Comparison of ENCODE assay signal across 8 mouse cellular contexts in the genomic region with DNA sequence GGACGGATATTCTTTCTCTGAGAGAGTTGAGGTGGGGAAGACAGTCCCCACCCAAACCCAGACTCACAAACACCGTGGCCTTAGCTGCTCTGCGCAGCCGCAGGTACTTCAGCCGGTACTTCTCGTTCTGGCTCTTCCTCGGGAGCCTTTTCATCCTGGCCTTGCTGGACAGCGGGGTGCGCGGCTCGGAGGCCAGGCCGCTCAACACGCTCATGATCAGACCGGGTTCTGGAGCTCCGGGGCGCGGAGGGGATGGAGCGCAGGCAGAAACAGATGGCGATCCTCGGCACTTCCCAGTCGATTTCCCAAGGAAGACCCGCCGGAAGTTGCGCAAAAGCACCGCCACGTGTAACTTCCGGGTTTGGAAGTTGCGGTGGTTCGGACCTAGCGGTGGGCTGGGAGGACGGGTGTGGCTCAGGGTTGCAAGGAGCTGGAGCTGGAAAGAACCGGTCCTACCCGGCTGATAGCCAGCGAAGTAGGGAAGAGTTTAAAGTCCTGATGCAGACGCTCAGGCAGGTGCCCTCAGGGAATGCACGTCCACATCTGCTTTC. TPM values are rescaled to one million over a fixed set of nuclear protein-coding genes. Genes with fewer than 3 reads are reported as not detected.
DNase-seq lines count a peak whose midpoint lies in the region; ATAC-seq and TF ChIP-seq lines count a peak whose summit lies in the region.

A gene (minus strand): TSS at position 382 of the 551 bp plus-strand sequence.

- no peaks in the 10 kb centered on the region for H3K27me3 ChIP-seq in CH12.LX (replicated peaks)
- no peaks in the 10 kb centered on the region for H3K27me3 ChIP-seq in forebrain, embryonic 12.5 days
- no peaks in the 10 kb centered on the region for H3K27me3 ChIP-seq in heart, postnatal 0 days (ENCODE audit: control insufficient read depth, insufficient read depth, low read length)
- no peaks in the 10 kb centered on the region for H3K27me3 ChIP-seq in liver, embryonic 16.5 days (ENCODE audit: control insufficient read depth, insufficient read depth, low read depth, low read length)
- peaks cover 3% of the 10 kb centered on the region; the same call in 1 of the 2 replicates for H3K27me3 ChIP-seq in neural tube, embryonic 13.5 days

- peak within 1 kb of the TSS; percentile 73; the same call in 1 of the 2 replicates for H3K4me2 ChIP-seq in CH12.LX (ENCODE audit: insufficient read depth, low read depth, poor library complexity, severe bottlenecking)
- peak within 1 kb of the TSS; percentile 69 for H3K4me2 ChIP-seq in forebrain, embryonic 12.5 days
- peak within 1 kb of the TSS; percentile 74 for H3K4me2 ChIP-seq in heart, postnatal 0 days (ENCODE audit: low read depth, low read length)
- peak within 1 kb of the TSS; percentile 65 for H3K4me2 ChIP-seq in liver, embryonic 16.5 days (ENCODE audit: low read depth, low read length)
- H3K4me2 ChIP-seq in neural tube, embryonic 13.5 days: peak within 1 kb of the TSS; percentile 86

- peak within 1 kb of the TSS; percentile 70 for H3K27ac ChIP-seq in CH12.LX (ENCODE audit: insufficient read depth, low read depth)
- peak within 1 kb of the TSS; percentile 65 for H3K27ac ChIP-seq in forebrain, embryonic 12.5 days
- H3K27ac ChIP-seq in heart, postnatal 0 days (ENCODE audit: low read depth): peak within 1 kb of the TSS; percentile 80
- peak within 1 kb of the TSS; percentile 76 for H3K27ac ChIP-seq in liver, embryonic 16.5 days (ENCODE audit: low read length)
- peak within 1 kb of the TSS; percentile 64 for H3K27ac ChIP-seq in neural tube, embryonic 13.5 days (replicated peaks)

- peaks cover 13% of the 10 kb centered on the region; the same call in 1 of the 2 replicates for H3K79me2 ChIP-seq in CH12.LX (replicated peaks; ENCODE audit: control insufficient read depth, extremely low read depth, insufficient read depth, poor library complexity, severe bottlenecking)

- no peak for TF ChIP-seq EP300 in CH12.LX (IDR thresholded peaks at IDR 0.05; ENCODE audit: low read length)
- 0 out of 2 replicates have a peak, but pooled peaks have one; percentile 42 for TF ChIP-seq EP300 in heart, postnatal 0 days (IDR thresholded peaks at IDR 0.05; ENCODE audit: low read depth)

- peak; percentile 87 for TF ChIP-seq POLR2A in CH12.LX (IDR thresholded peaks at IDR 0.05; ENCODE audit: low read depth, low read length)

- H3K9me3 ChIP-seq in CH12.LX (replicated peaks; ENCODE audit: low read length): no peaks in the 10 kb centered on the region
- no peaks in the 10 kb centered on the region for H3K9me3 ChIP-seq in forebrain, embryonic 12.5 days
- H3K9me3 ChIP-seq in heart, postnatal 0 days (replicated peaks; ENCODE audit: control insufficient read depth, low read length): no peaks in the 10 kb centered on the region
- no peaks in the 10 kb centered on the region for H3K9me3 ChIP-seq in liver, embryonic 16.5 days (replicated peaks; ENCODE audit: control insufficient read depth, low read length)
- H3K9me3 ChIP-seq in neural tube, embryonic 13.5 days: no peaks in the 10 kb centered on the region

- peaks cover 23 to 30% of the 10 kb centered on the region in 2 experiments for H3K36me3 ChIP-seq in CH12.LX (replicated peaks in 1 of 2; ENCODE audit: control insufficient read depth in 1 of 2, insufficient read depth in 1 of 2, low read length in 1 of 2)
- H3K36me3 ChIP-seq in forebrain, embryonic 12.5 days (replicated peaks): peaks cover 23% of the 10 kb centered on the region
- peaks cover 28% of the 10 kb centered on the region for H3K36me3 ChIP-seq in heart, postnatal 0 days (replicated peaks; ENCODE audit: control insufficient read depth, insufficient read depth, low read length)
- H3K36me3 ChIP-seq in liver, embryonic 16.5 days (ENCODE audit: control insufficient read depth, insufficient read depth): peaks cover 12% of the 10 kb centered on the region
- peaks cover 25% of the 10 kb centered on the region for H3K36me3 ChIP-seq in neural tube, embryonic 13.5 days

- H3K9ac ChIP-seq in CH12.LX (ENCODE audit: insufficient read depth, low read depth): peak within 1 kb of the TSS; percentile 85
- H3K9ac ChIP-seq in forebrain, embryonic 12.5 days: peak within 1 kb of the TSS; percentile 81
- H3K9ac ChIP-seq in heart, postnatal 0 days (replicated peaks; ENCODE audit: low read depth, low read length): peak within 1 kb of the TSS; percentile 67
- H3K9ac ChIP-seq in liver, embryonic 16.5 days (ENCODE audit: low read depth, low read length): peak within 1 kb of the TSS; percentile 74
- H3K9ac ChIP-seq in neural tube, embryonic 13.5 days: peak within 1 kb of the TSS; percentile 78

- no peak for TF ChIP-seq CTCF in CH12.LX (conservative IDR thresholded peaks at IDR 0.05 in 1 of 2, IDR thresholded peaks at IDR 0.05 in 1 of 2; ENCODE audit: low read depth in 2 of 2, low read length in 2 of 2)
- TF ChIP-seq CTCF in heart, postnatal 0 days (IDR thresholded peaks at IDR 0.05; ENCODE audit: low read depth): no peak

- dilution Hi-C loops in CH12.LX (cut with MboI; ENCODE audit: extremely low pct_ligation_motif_present, extremely low pct_unique_long_range_greater_than_20kb, low sequenced_read_pairs): no loop called here

- peak within 1 kb of the TSS; percentile 70 to 97 (median 90) for H3K4me3 ChIP-seq in CH12.LX (replicated peaks in 1 of 3; ENCODE audit: low read depth in 2 of 3, low read length in 2 of 3, poor library complexity in 1 of 3)
- H3K4me3 ChIP-seq in forebrain, embryonic 12.5 days (replicated peaks): peak within 1 kb of the TSS; percentile 72
- H3K4me3 ChIP-seq in heart, postnatal 0 days (ENCODE audit: low read depth, low read length): peak within 1 kb of the TSS; percentile 77
- peak within 1 kb of the TSS; percentile 73 for H3K4me3 ChIP-seq in liver, embryonic 16.5 days (ENCODE audit: low read depth, low read length)
- peak within 1 kb of the TSS; percentile 67 for H3K4me3 ChIP-seq in neural tube, embryonic 13.5 days

- WGBS in forebrain, embryonic 12.5 days: under 1% methylated on average over 36 of the region's 36 CpGs
- under 1% methylated on average over 36 of the region's 36 CpGs for WGBS in heart, postnatal 0 days
- under 1% methylated on average over 36 of the region's 36 CpGs for WGBS in liver, embryonic 16.5 days (ENCODE audit: insufficient replicate concordance)
- WGBS in neural tube, embryonic 13.5 days: under 1% methylated on average over 36 of the region's 36 CpGs

- peaks cover 0 to 8% of the 10 kb centered on the region in 2 experiments; a peak in 2 of 4 replicates for H3K4me1 ChIP-seq in CH12.LX (ENCODE audit: control insufficient read depth in 1 of 2, insufficient read depth in 2 of 2)
- peaks cover 13% of the 10 kb centered on the region for H3K4me1 ChIP-seq in forebrain, embryonic 12.5 days
- peaks cover 6% of the 10 kb centered on the region; the same call in 1 of the 2 replicates for H3K4me1 ChIP-seq in heart, postnatal 0 days (ENCODE audit: control insufficient read depth, insufficient read depth)
- peaks cover 7% of the 10 kb centered on the region for H3K4me1 ChIP-seq in liver, embryonic 16.5 days (ENCODE audit: control insufficient read depth, low read depth, low read length)
- H3K4me1 ChIP-seq in neural tube, embryonic 13.5 days (replicated peaks): peaks cover 20% of the 10 kb centered on the region

- TF ChIP-seq RAD21 in CH12.LX (IDR thresholded peaks at IDR 0.05; ENCODE audit: low read depth, low read length): no peak

- peak; percentile 71 for DNase-seq in CH12.LX (ENCODE audit: extremely low read depth)
- DNase-seq in c-Kit-positive CD71-positive TER-119-positive erythroid progenitor cells, embryonic 14.5 days (ENCODE audit: low spot score): peak; percentile 82
- peak; percentile 79 for DNase-seq in heart, postnatal 0 days (ENCODE audit: low spot score)
- peak; percentile 88 to 92 for DNase-seq in kidney, postnatal 4 days
- DNase-seq in testis, postnatal 10 days (ENCODE audit: low spot score): peak; percentile 86

- ATAC-seq in forebrain, embryonic 12.5 days (ENCODE audit: low FRiP score): peak; percentile 90
- ATAC-seq in heart, postnatal 0 days (ENCODE audit: insufficient read depth, low read depth): peak; percentile 91
- peak; percentile 90 for ATAC-seq in liver, embryonic 16.5 days (ENCODE audit: low read depth)
- peak; percentile 94 for ATAC-seq in neural tube, embryonic 13.5 days (ENCODE audit: low read depth)

- in situ Hi-C loops in CH12.LX (cut with MboI; ENCODE audit: low pct_ligation_motif_present, low pct_unique_long_range_greater_than_20kb, low sequenced_read_pairs): no loop called here

TF ChIP-seq in CH12.LX, 34 proteins besides CTCF, POLR2A, EP300 and RAD21 (continues in another document):
- peak; percentile 91 for TF ChIP-seq ELF1 (IDR thresholded peaks at IDR 0.05; ENCODE audit: low read depth, low read length)
- TF ChIP-seq CHD1 (IDR thresholded peaks at IDR 0.05; ENCODE audit: low read depth, low read length): 0 out of 2 replicates have a peak, but pooled peaks have one; percentile 7
- peak; percentile 78; the same call in 1 of the 2 replicates for TF ChIP-seq MAX (IDR thresholded peaks at IDR 0.05; ENCODE audit: low read length)
- peak; percentile 59 for TF ChIP-seq HCFC1 (IDR thresholded peaks at IDR 0.05; ENCODE audit: low read depth, low read length)
- 0 out of 2 replicates have a peak, but pooled peaks have one; percentile 27 for TF ChIP-seq IRF4 (IDR thresholded peaks at IDR 0.05; ENCODE audit: low read depth, low read length)
- TF ChIP-seq PAX5 (IDR thresholded peaks at IDR 0.05; ENCODE audit: low read length): no peak
- TF ChIP-seq NRF1 (IDR thresholded peaks at IDR 0.05; ENCODE audit: low read depth, low read length): peak; percentile 89
- peak; percentile 86 for TF ChIP-seq BHLHE40 (IDR thresholded peaks at IDR 0.05; ENCODE audit: low read depth, low read length)
- peak; percentile 57 for TF ChIP-seq TBP (conservative IDR thresholded peaks at IDR 0.05; ENCODE audit: low read depth, low read length)
- TF ChIP-seq MXI1 (IDR thresholded peaks at IDR 0.05; ENCODE audit: low read depth, low read length): peak; percentile 87
- no peak for TF ChIP-seq RCOR1 (conservative IDR thresholded peaks at IDR 0.05; ENCODE audit: low read depth, low read length)
- TF ChIP-seq MAZ (IDR thresholded peaks at IDR 0.05; ENCODE audit: low read depth, low read length): no peak
- TF ChIP-seq NELFE (IDR thresholded peaks at IDR 0.05; ENCODE audit: low read depth, low read length): peak; percentile 91
- TF ChIP-seq MYC (IDR thresholded peaks at IDR 0.05; ENCODE audit: low read depth, low read length): peak; percentile 83

RNA-seq across cellular contexts. Expression of the gene that starts here (rescaled TPM):
- total RNA-seq in CH12.LX (2012; rRNA removed) (97.4 and 99.9 TPM in 2 replicates), CH12.LX (2014; rRNA removed) (115 and 129 TPM in 2 replicates)
- 92.4 and 103 TPM in 2 replicates for polyA plus RNA-seq in CH12.LX (2012; ENCODE audit: insufficient read length, low read depth)
- 109 and 114 TPM in 2 replicates for polyA plus RNA-seq in forebrain, embryonic 12.5 days (2016; fragmentation: Nextera tagmentation; extraction: Ambion mirVana)
- 73.3 and 86.2 TPM in 2 replicates for total RNA-seq in heart, postnatal 0 days (2014; rRNA removed; ENCODE audit: low replicate concordance)
- polyA plus RNA-seq in heart, postnatal 0 days (2015; fragmentation: Nextera tagmentation; extraction: Ambion mirVana): 78.3 and 80.5 TPM in 2 replicates
- polyA plus RNA-seq in liver, embryonic 16.5 days (2015; fragmentation: Nextera tagmentation; extraction: Ambion mirVana): 45.6 and 46.7 TPM in 2 replicates
- 99.3 and 100 TPM in 2 replicates for polyA plus RNA-seq in neural tube, embryonic 13.5 days (2015; fragmentation: Nextera tagmentation; extraction: Ambion mirVana)

Comparison
In these comparisons a context has a peak if more than half of its experiments do, and no peak if none do; other contexts are left out.
1. Peak in every context shown above with its lines: DNase-seq, ATAC-seq, H3K4me3 ChIP-seq and H3K27ac ChIP-seq.